7 mouse cellular contexts compared by ENCODE assay signal in the genomic region with DNA sequence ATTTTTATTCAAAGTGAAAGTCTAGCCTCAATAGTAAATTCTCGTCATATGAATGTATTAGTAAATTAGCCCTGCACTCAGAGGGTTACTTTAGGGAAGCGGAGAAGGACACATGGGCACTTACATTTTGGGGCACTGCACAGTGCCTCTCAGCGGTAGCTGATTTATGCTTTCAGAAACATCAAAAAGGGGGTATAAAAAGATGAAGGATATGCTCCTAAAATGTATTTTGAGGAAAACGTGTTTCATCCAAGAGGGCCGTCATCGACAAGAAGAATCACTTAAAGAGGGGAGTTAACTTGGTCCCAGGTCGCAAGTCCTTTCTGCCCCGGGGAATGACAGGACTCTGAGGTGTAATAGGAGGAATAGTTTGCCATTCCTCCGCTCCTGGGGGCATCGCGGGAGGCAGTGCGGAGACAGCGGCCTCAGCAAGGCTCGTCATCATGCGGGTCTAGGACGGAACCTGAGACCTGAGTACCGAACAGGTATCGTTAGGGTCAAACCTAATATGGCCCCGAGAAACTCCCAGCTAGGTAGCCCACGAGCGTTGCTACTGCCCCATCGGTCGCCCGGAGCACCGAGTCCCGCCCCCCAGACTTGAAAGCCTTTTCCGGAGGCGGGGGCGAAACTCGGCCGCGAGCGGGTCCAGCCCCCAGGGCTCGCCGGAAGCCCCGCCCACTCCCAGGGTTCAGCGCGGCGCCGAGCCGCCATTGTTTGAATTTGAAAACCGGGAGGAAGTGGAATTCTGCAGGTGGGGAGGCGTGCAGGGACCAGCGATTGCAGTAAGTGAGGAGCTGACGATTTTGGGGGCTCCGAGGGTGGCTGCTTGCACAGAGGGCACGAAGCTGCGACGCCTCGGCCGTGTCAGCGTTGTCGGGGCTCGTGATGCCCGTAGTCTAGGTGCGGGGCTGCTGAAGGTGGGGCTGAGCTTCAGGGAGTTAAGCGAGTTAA. TPM values are rescaled to one million over a fixed set of nuclear protein-coding genes. Genes with fewer than 3 reads are reported as not detected.
DNase-seq lines count a peak whose midpoint lies in the region; ATAC-seq lines count a peak whose summit lies in the region.

A gene (plus strand): TSS at position 710 of the 951 bp plus-strand sequence.

- intact Hi-C loops in left cerebral cortex, postnatal 36 days (cut with DNase I), result loop anchor here (2.0 kb wide), 1 partner anchor 43 kb away; a partner anchor contains a TSS

- no peaks in the 10 kb centered on the region for H3K9me3 ChIP-seq in intestine, embryonic 16.5 days (ENCODE audit: control insufficient read depth, low read length)
- no peaks in the 10 kb centered on the region for H3K9me3 ChIP-seq in midbrain, embryonic 11.5 days (ENCODE audit: control insufficient read depth, low read length)

- peak within 1 kb of the TSS; percentile 73 for H3K4me2 ChIP-seq in intestine, embryonic 16.5 days (ENCODE audit: low read depth, low read length)
- H3K4me2 ChIP-seq in midbrain, embryonic 11.5 days, result peak within 1 kb of the TSS; percentile 59

- peak; percentile 98 for ATAC-seq in intestine, embryonic 16.5 days
- peak; percentile 97 for ATAC-seq in midbrain, embryonic 11.5 days (ENCODE audit: low FRiP score)

- DNase-seq in adrenal gland, adult 2 months, result peak; percentile 94
- peak; percentile 86 for DNase-seq in embryo, embryonic 11.5 days (ENCODE audit: low read depth, low spot score)
- peak; percentile 85 to 91 for DNase-seq in gastrocnemius, postnatal 4 days (ENCODE audit: low spot score in 2 of 2)
- DNase-seq in left cerebral cortex, postnatal 36 days (ENCODE audit: low spot score in 2 of 2), result peak; percentile 84 to 87
- peak; percentile 98 for DNase-seq in midbrain, embryonic 11.5 days (ENCODE audit: low spot score, missing footprints)
- DNase-seq in skeletal muscle tissue, adult 2 months (ENCODE audit: low read depth, low spot score), result peak; percentile 64

- peak within 1 kb of the TSS; percentile 97 for H3K4me3 ChIP-seq in intestine, embryonic 16.5 days (ENCODE audit: low read length)
- peak within 1 kb of the TSS; percentile 69 for H3K4me3 ChIP-seq in midbrain, embryonic 11.5 days (ENCODE audit: low read depth, low read length)

- H3K9ac ChIP-seq in intestine, embryonic 16.5 days (ENCODE audit: low read depth, low read length), result peak within 1 kb of the TSS; percentile 76
- H3K9ac ChIP-seq in midbrain, embryonic 11.5 days (ENCODE audit: low read length), result peak within 1 kb of the TSS; percentile 77

- no peaks in the 10 kb centered on the region for H3K36me3 ChIP-seq in intestine, embryonic 16.5 days (ENCODE audit: control insufficient read depth, insufficient read depth, low read length)
- no peaks in the 10 kb centered on the region for H3K36me3 ChIP-seq in midbrain, embryonic 11.5 days (ENCODE audit: control insufficient read depth, insufficient read depth, low read length)

- WGBS in intestine, embryonic 16.5 days, result under 1% methylated on average over 57 of the region's 57 CpGs
- under 1% methylated on average over 57 of the region's 57 CpGs for WGBS in midbrain, embryonic 11.5 days

- H3K4me1 ChIP-seq in intestine, embryonic 16.5 days (ENCODE audit: control insufficient read depth, insufficient read depth, low read length), result no peaks in the 10 kb centered on the region
- no peaks in the 10 kb centered on the region; the same call in 1 of the 2 replicates for H3K4me1 ChIP-seq in midbrain, embryonic 11.5 days (ENCODE audit: control insufficient read depth, insufficient read depth, low read length)

- peak within 1 kb of the TSS; percentile 78 for H3K27ac ChIP-seq in intestine, embryonic 16.5 days (ENCODE audit: low read length)
- H3K27ac ChIP-seq in midbrain, embryonic 11.5 days (ENCODE audit: low read depth, low read length), result no peak within 1 kb of the TSS

- no peaks in the 10 kb centered on the region for H3K27me3 ChIP-seq in intestine, embryonic 16.5 days (replicated peaks; ENCODE audit: control insufficient read depth, insufficient read depth, low read length)
- H3K27me3 ChIP-seq in midbrain, embryonic 11.5 days (ENCODE audit: control insufficient read depth, insufficient read depth, low read length), result no peaks in the 10 kb centered on the region

RNA-seq across cellular contexts. Expression of the gene that starts here (rescaled TPM):
- 1 to 10 TPM; 1.4 to 2.9 TPM for total RNA-seq in adrenal gland, adult 2 months (2021)
- polyA plus RNA-seq in adrenal gland, adult 2 months (2012; rRNA removed), result not detected in 2 replicates
- total RNA-seq in gastrocnemius, postnatal 4 days (2021), result 10 to 100 TPM; 12.7 to 13.0 TPM
- polyA plus RNA-seq in intestine, embryonic 16.5 days (2015; fragmentation: Nextera tagmentation; extraction: Ambion mirVana), result 40.8 and 48.4 TPM in 2 replicates
- total RNA-seq in left cerebral cortex, postnatal 36 days (2021), result 1 to 10 TPM; 1.2 to 1.3 TPM
- 66.6 and 67.6 TPM in 2 replicates for polyA plus RNA-seq in midbrain, embryonic 11.5 days (2014; fragmentation: Nextera tagmentation; extraction: Ambion mirVana)

Comparison
In these comparisons a context has a peak if more than half of its experiments do, and no peak if none do; other contexts are left out.
1. RNA of the gene that starts here (polyA plus RNA-seq): 66.6 to 67.6 TPM in midbrain, embryonic 11.5 days and 40.8 to 48.4 TPM in intestine, embryonic 16.5 days; not detected in adrenal gland, adult 2 months; every median in the first group is over 10 times any median in the second.
2. Peak in every context shown above with its lines, with median percentiles within 50 percentile points of each other: DNase-seq.